Mouse (Mus musculus) MEL (cell line): Measurements from ENCODE around the gene Cntnap5c. TPM values are rescaled to one million over a fixed set of nuclear protein-coding genes. Genes with fewer than 3 reads are reported as not detected.

Experiments used
- DNase-seq: peaks from one replicate; pipeline ENCODE4 v3.0.0; 2011; ENCODE audit warnings: low read depth, low spot score
- H3K27ac ChIP-seq: 2 replicates; pipeline ENCODE4 v1.5.1; 2012; ENCODE audit warnings: low read depth, mild to moderate bottlenecking, control low read depth, low read length, moderate library complexity; ENCODE audit not compliant: control insufficient read depth
- H3K27me3 ChIP-seq, 2 experiments: fragments of 150-350 bp in 1 of 2; sonication (generic) in 1 of 2; 2 replicates each; pipeline ENCODE4 v1.6.1; 2012; ENCODE audit warnings: low read length in 2 of 2, mild to moderate bottlenecking in 2 of 2, improper control_type of control experiment in 1 of 2, moderate library complexity in 1 of 2; ENCODE audit not compliant: insufficient read depth in 2 of 2, control insufficient read depth in 1 of 2
- H3K36me3 ChIP-seq, 2 experiments: 2 replicates each; pipeline ENCODE4 v1.6.1; 2012 to 2014; ENCODE audit warnings: low read length in 2 of 2, improper control_type of control experiment in 1 of 2, inconsistent platforms in 1 of 2, mild to moderate bottlenecking in 1 of 2; ENCODE audit not compliant: insufficient read depth in 2 of 2, control insufficient read depth in 1 of 2
- H3K4me1 ChIP-seq, 2 experiments: fragments of 150-350 bp in 1 of 2; sonication (generic) in 1 of 2; 2 replicates each; pipeline ENCODE4 v1.6.1; 2012; ENCODE audit warnings: low read length in 2 of 2, improper control_type of control experiment in 1 of 2, mild to moderate bottlenecking in 1 of 2; ENCODE audit not compliant: insufficient read depth in 2 of 2, control insufficient read depth in 1 of 2
- H3K4me3 ChIP-seq, 2 experiments: fragments of 150-350 bp in 1 of 2; sonication (generic) in 1 of 2; 2 replicates each; pipeline ENCODE4 v1.5.1; 2012; ENCODE audit warnings: low read depth in 2 of 2, low read length in 2 of 2, mild to moderate bottlenecking in 2 of 2, moderate library complexity in 2 of 2, control low read depth in 1 of 2, improper control_type of control experiment in 1 of 2; ENCODE audit not compliant: control insufficient read depth in 1 of 2, insufficient read depth in 1 of 2
- H3K79me2 ChIP-seq: 2 replicates; pipeline ENCODE4 v1.6.1; 2012; ENCODE audit warnings: mild to moderate bottlenecking, low read length, moderate library complexity; ENCODE audit not compliant: control insufficient read depth, poor library complexity, insufficient read depth
- H3K9ac ChIP-seq: 2 replicates; pipeline ENCODE4 v1.6.1; 2012; ENCODE audit warnings: low read depth, mild to moderate bottlenecking, control low read depth, low read length, moderate library complexity; ENCODE audit not compliant: control insufficient read depth, poor library complexity, severe bottlenecking
- H3K9me3 ChIP-seq: fragments of 150-350 bp; sonication (generic); replicated peaks from 2 replicates; pipeline ENCODE4 v1.6.1; 2012; ENCODE audit warnings: mild to moderate bottlenecking, low read length, improper control_type of control experiment, moderate library complexity; ENCODE audit not compliant: insufficient read depth
- BHLHE40 ChIP-seq: IDR thresholded peaks from 2 replicates; pipeline ENCODE4 v1.6.1; 2012; ENCODE audit warnings: low read depth, mild to moderate bottlenecking, inconsistent platforms, low read length, improper control_type of control experiment, borderline replicate concordance
- E2F4 ChIP-seq: IDR thresholded peaks from 2 replicates; pipeline ENCODE4 v1.6.1; 2011; ENCODE audit warnings: low read depth, low read length, improper control_type of control experiment, borderline replicate concordance
- ELF1 ChIP-seq: IDR thresholded peaks from 2 replicates; pipeline ENCODE4 v1.6.1; 2014; ENCODE audit warnings: low read depth, mild to moderate bottlenecking, inconsistent platforms, low read length, improper control_type of control experiment, moderate library complexity
- EP300 ChIP-seq, 2 experiments: IDR thresholded peaks; 2 replicates each; pipeline ENCODE4 v1.6.1; 2011; ENCODE audit warnings: improper control_type of control experiment in 2 of 2, low read length in 2 of 2, low read depth in 1 of 2, mild to moderate bottlenecking in 1 of 2
- HCFC1 ChIP-seq: IDR thresholded peaks from 2 replicates; pipeline ENCODE4 v1.6.1; 2012; ENCODE audit warnings: low read depth, mild to moderate bottlenecking, inconsistent platforms, low read length, improper control_type of control experiment, moderate library complexity
- JUND ChIP-seq: IDR thresholded peaks from 2 replicates; pipeline ENCODE4 v1.6.1; 2011; ENCODE audit warnings: low read depth, mild to moderate bottlenecking, improper control_type of control experiment, low read length
- KAT2A ChIP-seq: conservative IDR thresholded peaks from 2 replicates; pipeline ENCODE4 v1.6.1; 2012; ENCODE audit warnings: low read depth, low read length, improper control_type of control experiment, inconsistent platforms
- MAFK ChIP-seq: IDR thresholded peaks from 2 replicates; pipeline ENCODE4 v1.6.1; 2011; ENCODE audit warnings: low read depth, mild to moderate bottlenecking, low read length, improper control_type of control experiment, borderline replicate concordance
- MAX ChIP-seq: IDR thresholded peaks from 2 replicates; pipeline ENCODE4 v1.6.1; 2011; ENCODE audit warnings: low read length, improper control_type of control experiment
- MAZ ChIP-seq: IDR thresholded peaks from 2 replicates; pipeline ENCODE4 v1.6.1; 2012; ENCODE audit warnings: low read depth, mild to moderate bottlenecking, inconsistent platforms, low read length, improper control_type of control experiment
- MEF2A ChIP-seq: IDR thresholded peaks from 2 replicates; pipeline ENCODE4 v1.6.1; 2014; ENCODE audit warnings: low read depth, mild to moderate bottlenecking, inconsistent platforms, low read length, improper control_type of control experiment; ENCODE audit not compliant: poor library complexity, insufficient replicate concordance, severe bottlenecking; ENCODE audit errors: extremely low read depth
- MXI1 ChIP-seq: IDR thresholded peaks from 2 replicates; pipeline ENCODE4 v1.6.1; 2011; ENCODE audit warnings: mild to moderate bottlenecking, low read depth, low read length, improper control_type of control experiment
- MYB ChIP-seq: IDR thresholded peaks from 2 replicates; pipeline ENCODE4 v1.6.1; 2011; ENCODE audit warnings: mild to moderate bottlenecking, low read depth, low read length, improper control_type of control experiment
- POLR2AphosphoS2 ChIP-seq: IDR thresholded peaks from 2 replicates; pipeline ENCODE4 v1.6.1; 2011; ENCODE audit warnings: low read length, improper control_type of control experiment
- RAD21 ChIP-seq: IDR thresholded peaks from 2 replicates; pipeline ENCODE4 v1.6.1; 2011; ENCODE audit warnings: mild to moderate bottlenecking, low read depth, low read length, improper control_type of control experiment
- RCOR1 ChIP-seq: IDR thresholded peaks from 2 replicates; pipeline ENCODE4 v1.6.1; 2012; ENCODE audit warnings: low read depth, mild to moderate bottlenecking, inconsistent platforms, low read length, improper control_type of control experiment
- SIN3A ChIP-seq: IDR thresholded peaks from 2 replicates; pipeline ENCODE4 v1.6.1; 2012; ENCODE audit warnings: low read length, improper control_type of control experiment, inconsistent platforms
- SMC3 ChIP-seq: IDR thresholded peaks from 2 replicates; pipeline ENCODE4 v1.6.1; 2011; ENCODE audit warnings: low read depth, low read length, improper control_type of control experiment
- TCF12 ChIP-seq: IDR thresholded peaks from 2 replicates; pipeline ENCODE4 v1.6.1; 2014; ENCODE audit warnings: low read depth, mild to moderate bottlenecking, inconsistent platforms, low read length, improper control_type of control experiment, moderate library complexity
- UBTF ChIP-seq: IDR thresholded peaks from 2 replicates; pipeline ENCODE4 v1.6.1; 2012; ENCODE audit warnings: low read depth, mild to moderate bottlenecking, inconsistent platforms, low read length, improper control_type of control experiment, moderate library complexity, borderline replicate concordance; ENCODE audit not compliant: insufficient read depth
- USF1 ChIP-seq: IDR thresholded peaks from 2 replicates; pipeline ENCODE4 v1.6.1; 2014; ENCODE audit warnings: low read depth, mild to moderate bottlenecking, inconsistent platforms, low read length, improper control_type of control experiment, moderate library complexity
- USF2 ChIP-seq, 2 experiments: IDR thresholded peaks; 2 replicates each; pipeline ENCODE4 v1.6.1; 2011 to 2012; ENCODE audit warnings: improper control_type of control experiment in 2 of 2, low read length in 2 of 2, borderline replicate concordance in 1 of 2, inconsistent platforms in 1 of 2, low read depth in 1 of 2, mild to moderate bottlenecking in 1 of 2; ENCODE audit not compliant: insufficient read depth in 1 of 2
- ZKSCAN1 ChIP-seq: IDR thresholded peaks from 2 replicates; pipeline ENCODE4 v1.6.1; 2012; ENCODE audit warnings: low read depth, mild to moderate bottlenecking, inconsistent platforms, low read length, improper control_type of control experiment, moderate library complexity
- polyA plus RNA-seq, 2 experiments: library from polyadenylated mRNA; stranded (reverse) in 1 of 2; unstranded in 1 of 2; fragments of >175 nt in 1 of 2; fragments of >200 nt in 1 of 2; gene quantifications; 2 replicates each; pipeline versions ENCODE4 v1.2.1 to v1.2.4; 2012; ENCODE audit warnings: low replicate concordance in 2 of 2, low read depth in 1 of 2; ENCODE audit not compliant: insufficient read length in 2 of 2, insufficient read depth in 1 of 2, missing spikeins in 1 of 2
- total RNA-seq: library from RNA; depleted of rRNA; stranded (reverse); fragments of 300-350 nt; gene quantifications from 2 replicates; pipeline ENCODE4 v1.2.3, GENCODE M21; 2012

Cntnap5c gene
- total and polyA plus RNA-seq, 3 experiments: not detected

GRCm38 (mm10) chr17:57865996-57866395, 96.6 kb downstream of the Cntnap5c start:
- DNase-seq: no peak
- Histone ChIP-seq H3K27me3 (no peaks in the 10 kb centered on the region), H3K27ac (no peak overlapping the region), H3K9ac (no peak overlapping the region), H3K9me3 (no peaks in the 10 kb centered on the region), H3K4me1 (no peaks in the 10 kb centered on the region), H3K36me3 (no peaks in the 10 kb centered on the region), H3K79me2 (no peaks in the 10 kb centered on the region), H3K4me3 (no peak overlapping the region)
- no peak for TF ChIP-seq MAX
- no peak for TF ChIP-seq MEF2A
- no peak for TF ChIP-seq MAFK
- TF ChIP-seq RCOR1: no peak
- TF ChIP-seq BHLHE40: no peak
- TF ChIP-seq USF1: no peak
- TF ChIP-seq UBTF: no peak
- TF ChIP-seq EP300 (IDR thresholded peaks at IDR 0.05; ENCODE audit: low read depth in 1 of 2, low read length in 2 of 2): no peak
- no peak for TF ChIP-seq POLR2AphosphoS2
- no peak for TF ChIP-seq E2F4
- no peak for TF ChIP-seq USF2 (IDR thresholded peaks at IDR 0.05; ENCODE audit: borderline replicate concordance in 1 of 2, insufficient read depth in 1 of 2, low read depth in 1 of 2, low read length in 2 of 2)
- TF ChIP-seq SMC3: no peak
- TF ChIP-seq ELF1: no peak

GRCm38 (mm10) chr17:57887742-57888389, 118.5 kb downstream of the Cntnap5c start:
- DNase-seq: no peak
- TF ChIP-seq RCOR1 (no peak), MAZ (no peak), KAT2A (no peak), RAD21 (no peak), MYB (no peak), ZKSCAN1 (no peak), MAX (no peak), POLR2AphosphoS2 (no peak), SMC3 (no peak), MXI1 (no peak), SIN3A (no peak), JUND (no peak), ELF1 (no peak), MAFK (no peak), HCFC1 (no peak), TCF12 (no peak)
- no peaks in the 10 kb centered on the region for H3K27me3 ChIP-seq
- H3K27ac ChIP-seq: no peak overlapping the region
- H3K9ac ChIP-seq: no peak overlapping the region
- no peaks in the 10 kb centered on the region for H3K4me1 ChIP-seq
- no peaks in the 10 kb centered on the region for H3K36me3 ChIP-seq
- H3K4me3 ChIP-seq: no peak overlapping the region
- no peaks in the 10 kb centered on the region for H3K79me2 ChIP-seq
- no peaks in the 10 kb centered on the region for H3K9me3 ChIP-seq
